Mouse (Mus musculus) testis, postnatal 14 days (tissue): ENCODE results near the gene Adcy7.

ENCODE experiments used
- DNase-seq: peaks from one replicate; pipeline ENCODE4 v3.0.0; 2021; ENCODE audit warnings: low spot score

Gene Adcy7

DNA sequence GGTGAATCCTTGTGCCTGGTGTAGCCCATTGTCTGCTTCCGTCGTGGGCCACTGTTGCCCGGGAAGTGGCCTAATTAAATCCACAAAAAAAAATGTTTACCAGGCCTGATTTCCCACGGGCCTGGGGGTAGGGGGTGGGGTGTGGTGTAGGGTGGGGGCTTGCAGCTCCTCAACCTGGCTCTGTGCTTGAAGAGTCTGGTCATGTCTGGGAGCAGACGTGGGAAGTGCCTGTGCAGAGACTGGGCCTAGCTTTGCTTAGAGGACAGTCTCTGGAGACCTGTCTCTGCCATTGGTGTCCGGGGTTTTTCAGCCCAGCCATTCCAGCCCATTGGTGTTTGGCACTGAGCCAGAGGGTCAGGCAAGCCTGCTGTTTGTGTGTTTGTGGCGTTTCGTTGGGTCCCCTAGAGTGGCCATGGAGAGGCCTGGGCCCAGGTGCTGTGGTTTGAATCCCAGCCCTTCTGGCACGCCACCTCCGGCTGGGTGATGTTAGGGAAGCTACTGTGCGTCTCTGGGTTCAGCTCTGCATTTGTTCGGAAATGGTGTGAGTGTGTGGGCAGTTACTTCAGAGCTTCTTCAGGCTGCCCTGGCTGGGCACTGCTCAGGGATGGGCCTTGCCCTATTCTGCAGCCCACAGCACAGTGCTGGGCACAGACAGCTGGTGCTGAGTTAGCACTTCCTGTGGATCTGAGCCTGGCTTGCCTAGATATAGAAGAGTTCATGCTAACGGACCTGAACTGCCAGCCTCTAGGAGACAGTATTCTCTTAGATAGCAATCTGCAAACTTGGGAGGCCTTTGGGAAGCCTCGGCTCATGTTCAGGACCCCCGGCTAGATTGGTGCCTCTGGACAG is 29.6 kb downstream of the Adcy7 start:
- DNase-seq: no peak

DNA sequence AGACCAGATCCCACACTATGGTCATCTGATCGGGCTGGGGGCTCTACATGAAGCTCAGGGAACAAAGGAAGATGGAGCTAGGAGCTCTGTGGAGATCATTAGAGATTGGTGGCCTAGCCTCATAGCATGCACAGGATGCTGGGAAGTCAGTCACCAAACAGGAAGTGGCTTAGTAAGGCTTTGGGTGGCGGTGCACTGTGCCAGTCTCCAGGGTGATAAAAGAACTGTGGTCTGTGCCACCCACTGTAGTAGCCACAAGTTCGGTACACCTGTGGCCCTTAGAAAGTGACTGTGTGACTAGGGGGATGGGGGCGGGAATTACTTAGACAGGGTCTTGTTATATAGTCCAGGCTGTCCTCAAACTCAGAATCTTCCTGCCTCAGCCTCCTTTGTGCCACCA is 33.6 kb downstream of the Adcy7 start:
- no peak for DNase-seq

DNA sequence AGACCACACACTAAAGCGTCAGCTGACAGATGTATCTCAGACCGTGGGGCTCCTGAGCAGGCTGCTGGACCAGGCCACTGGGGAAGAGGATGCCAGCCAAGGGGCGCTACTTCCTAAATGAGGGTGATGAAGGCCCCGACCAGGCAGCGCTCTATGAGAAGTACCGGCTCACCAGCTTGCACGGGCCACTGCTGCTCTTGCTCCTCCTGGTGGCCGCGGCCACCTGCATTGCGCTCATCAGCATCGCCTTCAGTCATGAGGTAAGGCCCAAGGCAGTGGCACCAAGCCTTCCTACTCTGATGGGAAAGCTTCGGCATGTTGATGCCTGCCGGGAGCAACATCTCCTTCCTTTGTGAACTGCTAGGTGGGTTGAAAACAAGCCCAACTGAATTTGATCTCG is 34.3 kb downstream of the Adcy7 start:
- DNase-seq: no peak

DNA sequence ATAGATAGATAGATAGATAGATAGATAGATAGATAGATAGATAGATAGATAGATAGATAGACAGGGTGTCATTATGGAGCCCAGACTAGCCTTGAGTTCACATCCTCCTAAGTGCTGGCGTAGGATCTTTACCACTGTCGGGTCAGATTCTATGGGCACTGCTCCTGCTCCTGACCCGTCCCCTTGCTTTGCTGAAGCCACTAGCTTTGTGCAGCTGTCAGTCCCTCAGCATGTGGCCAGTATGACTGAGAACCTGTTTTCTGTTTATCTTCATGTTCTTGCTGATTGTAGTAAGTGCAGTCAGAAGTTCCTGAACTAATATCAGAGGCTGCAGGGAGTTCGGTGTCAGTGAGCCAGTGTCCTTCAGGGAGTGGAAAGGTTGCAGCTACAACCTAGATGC is 35.5 kb downstream of the Adcy7 start:
- DNase-seq: no peak

DNA sequence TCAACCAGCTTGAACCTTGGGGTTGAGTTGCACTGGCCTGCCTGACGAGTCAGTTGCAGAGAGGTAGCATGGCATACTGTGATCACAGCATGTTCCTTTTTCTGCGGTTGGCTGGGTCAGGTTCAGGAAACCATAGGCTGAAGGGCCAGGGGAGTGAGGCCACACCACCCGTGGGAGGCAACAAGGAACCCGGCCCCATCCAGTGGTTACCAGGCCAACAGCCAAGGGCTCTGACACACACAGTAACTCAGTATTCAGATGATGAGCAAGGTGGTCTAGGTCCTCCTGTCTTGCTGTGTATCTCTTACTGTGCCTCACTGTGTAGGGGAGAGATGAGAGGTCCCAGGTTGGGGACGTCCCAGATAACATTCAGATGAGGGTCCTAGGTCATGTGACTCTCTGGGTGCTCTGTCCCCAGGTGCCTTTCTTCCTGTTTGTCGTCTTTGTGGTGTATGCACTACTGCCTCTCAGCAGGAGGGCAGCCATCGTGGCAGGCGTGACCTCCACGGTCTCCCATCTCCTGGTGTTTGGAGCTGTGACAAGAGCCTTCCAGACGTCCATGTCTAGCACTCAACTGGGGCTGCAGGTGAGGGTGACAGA is 37.2 kb downstream of the Adcy7 start:
- DNase-seq: no peak

DNA sequence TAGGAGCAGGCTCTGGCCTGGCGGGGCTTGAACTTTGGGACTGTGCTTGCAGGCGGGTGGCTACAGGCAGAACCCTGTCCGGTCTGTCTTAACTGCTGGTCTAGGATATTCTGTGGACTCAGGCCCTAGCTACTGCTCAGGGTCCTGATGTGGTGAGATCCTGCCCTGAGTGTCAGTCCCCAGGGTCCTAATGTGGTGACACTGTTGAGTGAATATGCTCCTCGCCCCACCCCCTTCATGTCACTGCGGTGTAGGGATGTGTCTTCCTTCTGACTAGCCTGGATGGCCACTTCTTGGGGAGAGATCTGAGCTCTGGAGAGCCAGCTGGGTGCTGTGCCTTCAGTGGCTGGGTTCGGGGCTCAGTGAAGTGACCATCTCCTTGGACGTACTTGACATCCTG is 37.7 kb downstream of the Adcy7 start:
- DNase-seq: no peak

DNA sequence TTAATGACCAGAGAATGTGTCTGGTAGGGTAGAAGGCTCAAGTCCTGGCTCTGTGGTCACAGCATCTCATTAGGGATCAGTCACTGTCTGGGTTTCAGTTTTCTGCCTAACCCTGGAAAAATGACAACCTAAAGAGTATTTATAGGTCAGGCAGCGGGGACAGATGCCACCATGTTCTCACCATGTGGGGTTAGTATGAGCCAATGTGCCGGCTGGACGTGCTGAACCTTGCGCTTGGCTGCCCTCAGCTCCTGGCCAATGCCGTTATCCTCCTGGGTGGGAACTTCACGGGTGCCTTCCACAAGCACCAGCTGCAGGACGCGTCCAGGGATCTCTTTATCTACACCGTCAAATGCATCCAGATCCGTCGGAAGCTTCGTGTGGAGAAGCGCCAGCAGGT is 38.1 kb downstream of the Adcy7 start:
- no peak for DNase-seq

DNA sequence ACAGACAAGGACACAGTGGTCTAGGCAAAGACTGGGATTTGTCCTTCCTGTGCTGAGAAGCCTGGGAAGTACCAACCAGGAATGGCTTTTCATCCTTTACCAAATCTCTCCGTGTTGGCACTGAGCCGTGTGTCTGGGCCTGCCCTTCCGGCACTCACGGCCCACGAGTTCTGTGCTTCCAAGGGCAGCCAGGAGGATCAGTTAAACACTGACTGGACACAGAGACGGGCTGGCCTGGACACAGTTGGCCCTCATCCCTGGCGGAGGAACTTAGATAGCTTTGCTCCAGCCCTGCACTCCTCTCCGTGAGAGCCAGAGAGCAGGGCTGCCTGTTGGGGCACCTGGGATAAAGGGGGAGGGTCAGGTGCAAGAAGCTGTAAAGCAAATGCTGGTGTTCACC is 40.8 kb downstream of the Adcy7 start:
- DNase-seq: peak; percentile 76

DNA sequence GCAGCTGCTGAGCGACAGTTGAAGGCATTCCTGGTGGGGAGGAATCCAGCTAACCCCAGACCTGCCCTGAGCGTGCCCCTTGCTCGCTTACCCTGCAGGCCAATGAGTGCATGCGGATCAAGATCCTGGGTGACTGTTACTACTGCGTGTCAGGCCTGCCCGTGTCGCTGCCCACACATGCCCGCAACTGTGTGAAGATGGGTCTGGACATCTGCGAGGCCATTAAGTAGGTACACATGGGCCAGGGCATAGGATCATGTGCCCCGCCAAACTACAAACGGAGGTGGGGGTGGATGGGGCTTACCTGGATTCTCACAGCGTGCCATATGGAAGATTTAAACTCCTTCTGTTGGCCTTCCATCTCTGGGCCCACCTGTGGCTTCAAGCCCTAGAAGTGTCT is 41.8 kb downstream of the Adcy7 start:
- no peak for DNase-seq

DNA sequence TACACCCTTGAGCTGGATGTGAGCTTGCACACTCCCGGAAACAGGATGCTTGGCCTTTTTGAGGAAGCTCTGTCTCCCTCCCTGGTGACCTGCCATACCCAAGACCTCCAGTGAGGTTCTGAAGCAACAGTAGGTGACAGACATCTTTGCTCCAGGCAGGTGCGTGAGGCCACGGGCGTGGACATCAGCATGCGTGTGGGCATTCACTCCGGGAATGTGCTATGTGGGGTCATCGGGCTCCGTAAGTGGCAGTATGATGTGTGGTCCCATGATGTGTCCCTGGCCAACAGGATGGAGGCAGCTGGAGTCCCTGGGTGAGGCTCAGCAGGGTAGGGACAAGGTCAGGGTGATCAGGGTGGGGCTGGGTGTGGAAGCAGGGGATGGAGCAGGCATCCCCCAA is 43.1 kb downstream of the Adcy7 start:
- no peak for DNase-seq

DNA sequence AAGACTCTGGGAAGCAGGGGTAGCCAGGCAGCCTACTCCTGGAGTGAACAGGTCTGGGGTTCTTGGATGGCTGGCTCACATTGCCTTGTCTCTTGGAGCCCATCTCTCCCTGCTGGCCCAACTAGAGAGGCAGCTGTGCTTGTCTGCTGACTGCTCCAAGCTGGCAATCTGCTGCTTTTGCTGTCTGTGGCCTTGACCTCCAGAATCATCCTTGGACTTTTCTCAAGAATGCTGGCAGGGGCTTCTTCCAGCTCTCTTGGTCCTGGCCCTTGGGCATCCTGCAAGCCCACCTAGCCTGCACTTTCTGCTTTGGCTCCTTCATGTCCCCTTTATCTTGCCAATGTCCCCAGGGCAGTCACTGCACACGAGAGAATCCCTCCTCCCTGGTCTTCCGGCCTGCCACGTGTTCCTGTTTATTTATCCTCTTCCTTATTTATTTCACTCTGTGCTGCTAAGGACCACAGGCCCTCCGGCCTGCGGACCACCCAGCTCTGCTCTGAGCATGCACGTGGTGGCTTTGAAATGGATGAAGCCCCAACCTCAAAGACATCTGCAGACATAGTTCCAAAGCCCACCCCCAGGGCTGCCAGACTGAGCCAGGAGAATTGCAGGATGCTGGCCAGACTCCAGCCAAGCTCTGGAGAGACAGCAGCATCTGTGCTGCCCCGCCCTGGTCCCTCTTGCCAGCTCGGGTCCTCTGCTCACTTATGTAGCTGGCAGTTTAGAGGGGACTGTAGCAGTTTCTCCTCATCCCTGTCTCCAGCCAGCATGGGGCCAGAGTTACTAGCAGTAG is 44.1 kb downstream of the Adcy7 start:
- peak; percentile 67 for DNase-seq

DNA sequence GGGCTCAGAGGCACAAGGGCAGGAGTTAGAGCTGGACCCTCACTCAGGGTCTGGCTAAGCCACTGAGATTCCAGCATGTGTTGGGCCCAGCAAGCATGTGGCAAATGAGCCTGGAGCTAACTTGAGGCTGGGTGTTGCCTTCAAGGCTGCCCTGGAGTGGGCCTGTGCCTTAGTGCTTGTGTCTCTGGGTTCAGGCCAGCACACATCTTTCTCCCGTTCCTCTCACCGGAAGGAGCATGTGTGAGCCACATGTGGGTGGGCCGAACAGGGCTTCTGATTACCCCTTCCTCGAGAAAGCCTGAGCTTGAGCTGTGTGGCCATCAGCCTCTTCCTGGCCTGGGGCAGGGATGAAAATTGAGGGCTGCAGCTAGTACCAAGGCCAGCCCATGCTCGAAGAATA is 45.1 kb downstream of the Adcy7 start:
- no peak for DNase-seq

DNA sequence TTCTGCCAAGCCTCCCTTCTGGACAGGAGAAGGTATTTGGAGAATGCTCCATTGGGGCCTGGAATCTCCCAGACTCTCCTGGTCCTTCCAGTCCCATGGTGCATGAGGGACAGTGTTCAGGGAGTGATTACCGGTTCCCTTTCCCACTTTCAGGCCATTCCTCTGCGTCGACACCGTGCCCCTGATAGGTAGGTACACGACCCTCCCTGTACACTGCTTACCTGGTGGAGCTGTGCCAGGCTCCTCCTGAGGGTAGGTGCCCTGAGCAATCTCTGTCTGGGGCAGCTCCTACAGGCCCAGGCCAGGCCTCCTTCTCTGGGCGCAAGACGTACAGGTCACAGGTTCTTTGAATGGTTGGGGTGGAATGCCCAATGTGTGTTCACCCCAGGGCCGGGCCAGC is 45.9 kb downstream of the Adcy7 start:
- no peak for DNase-seq

DNA sequence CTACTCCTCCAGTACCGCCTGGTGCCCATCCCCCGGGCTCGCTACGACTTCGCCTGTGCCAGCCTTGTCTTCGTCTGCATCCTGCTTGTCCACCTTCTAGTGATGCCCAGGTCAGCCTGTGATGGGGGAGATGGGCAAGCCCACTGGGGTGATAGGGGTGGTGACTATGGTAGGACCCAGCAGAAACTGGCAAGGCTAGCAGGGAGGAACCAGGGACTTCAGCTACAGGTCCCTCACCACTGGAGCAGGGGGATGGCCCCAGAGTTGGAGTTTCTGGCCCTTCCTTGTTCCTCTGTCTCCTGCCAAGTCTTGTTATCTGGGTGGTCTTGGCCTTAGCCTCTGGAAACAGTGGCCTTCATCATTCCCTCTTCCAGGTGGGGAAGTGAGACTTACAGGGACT is 47.9 kb downstream of the Adcy7 start:
- no peak for DNase-seq

DNA sequence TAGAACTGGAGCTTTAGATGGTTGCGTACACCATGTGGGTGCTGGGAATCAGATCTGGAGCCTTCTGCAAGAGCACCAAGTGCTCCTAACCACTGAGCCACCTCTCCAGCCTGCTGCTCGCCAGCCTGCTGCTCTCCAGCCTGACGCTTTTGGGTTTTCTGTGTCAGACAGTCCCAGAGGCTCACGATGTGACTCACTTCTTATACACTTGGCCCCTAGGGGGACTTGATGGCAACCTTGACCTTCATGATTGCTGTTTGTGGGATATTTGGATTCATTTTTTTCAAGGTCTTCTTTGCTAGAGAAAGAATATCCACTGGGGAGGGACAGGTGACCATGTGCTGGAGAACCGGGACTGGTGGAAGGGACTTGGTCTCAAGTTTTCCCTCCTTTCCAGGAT is 49.2 kb downstream of the Adcy7 start:
- DNase-seq: no peak

DNA sequence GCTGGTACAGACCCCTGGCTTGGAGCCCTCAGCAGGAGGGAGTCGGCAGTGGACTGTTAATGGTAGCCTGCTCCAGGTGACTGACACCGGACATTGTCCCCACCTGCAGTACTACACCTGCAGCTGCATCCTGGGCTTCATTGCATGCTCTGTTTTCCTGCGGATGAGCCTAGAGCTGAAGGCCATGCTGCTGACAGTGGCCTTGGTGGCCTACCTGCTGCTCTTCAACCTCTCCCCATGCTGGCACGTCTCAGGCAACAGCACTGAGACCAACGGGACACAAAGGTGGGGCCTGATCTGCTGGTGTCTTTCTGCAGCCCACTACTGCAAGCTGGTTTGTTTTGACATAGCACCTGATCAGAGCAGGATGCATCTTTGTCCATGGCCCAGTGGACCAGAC is 51.3 kb downstream of the Adcy7 start:
- DNase-seq: no peak

DNA sequence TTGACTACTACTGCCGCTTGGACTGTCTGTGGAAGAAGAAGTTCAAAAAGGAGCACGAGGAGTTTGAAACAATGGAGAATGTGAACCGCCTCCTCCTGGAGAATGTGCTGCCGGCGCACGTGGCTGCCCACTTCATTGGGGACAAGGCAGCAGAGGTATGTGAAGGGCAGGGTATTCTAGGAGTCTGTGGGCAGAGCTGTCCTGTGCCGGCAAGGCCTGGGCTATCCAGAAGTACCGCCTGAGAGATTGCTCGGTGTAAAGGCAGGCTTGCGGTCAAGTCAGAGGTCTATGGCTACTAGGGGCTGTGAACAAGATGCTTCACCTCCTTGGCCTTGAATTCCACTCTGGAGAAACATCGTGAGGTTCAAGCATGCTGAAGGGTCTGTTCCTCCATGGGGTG is 52.6 kb downstream of the Adcy7 start:
- peak; percentile 3 for DNase-seq

DNA sequence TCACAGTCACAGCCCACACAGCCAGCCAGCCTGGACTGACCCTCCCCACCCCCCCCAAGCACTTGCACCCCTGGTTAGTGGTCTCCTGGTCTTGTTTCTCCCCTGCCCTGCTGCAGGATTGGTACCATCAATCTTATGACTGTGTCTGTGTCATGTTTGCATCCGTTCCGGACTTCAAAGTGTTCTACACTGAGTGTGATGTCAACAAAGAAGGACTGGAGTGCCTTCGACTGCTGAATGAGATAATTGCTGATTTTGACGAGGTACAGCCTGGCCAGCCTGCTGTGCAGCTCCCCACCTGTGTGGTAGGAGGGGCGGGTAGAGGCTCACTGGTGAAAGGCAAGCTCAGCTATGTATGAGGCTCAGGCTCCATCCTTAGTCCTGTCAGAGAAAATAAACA is 53.0 kb downstream of the Adcy7 start:
- DNase-seq: no peak

DNA sequence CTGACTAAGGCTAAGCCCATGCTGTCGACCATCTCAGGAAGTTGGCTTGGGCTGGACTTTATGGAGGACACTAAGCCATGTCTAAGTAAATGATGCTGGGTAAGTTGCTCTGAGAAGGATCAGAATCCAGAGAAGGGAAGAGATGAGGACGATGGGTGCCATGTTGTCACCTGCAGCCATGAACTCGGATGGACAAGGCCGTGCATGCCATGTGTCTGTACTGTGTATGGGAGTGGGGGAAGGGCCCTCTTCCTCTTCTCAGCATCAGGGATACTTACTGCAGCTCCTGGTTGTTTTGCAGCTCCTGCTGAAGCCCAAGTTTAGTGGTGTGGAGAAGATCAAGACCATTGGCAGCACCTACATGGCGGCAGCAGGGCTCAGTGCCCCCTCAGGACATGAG is 53.6 kb downstream of the Adcy7 start:
- DNase-seq: no peak

DNA sequence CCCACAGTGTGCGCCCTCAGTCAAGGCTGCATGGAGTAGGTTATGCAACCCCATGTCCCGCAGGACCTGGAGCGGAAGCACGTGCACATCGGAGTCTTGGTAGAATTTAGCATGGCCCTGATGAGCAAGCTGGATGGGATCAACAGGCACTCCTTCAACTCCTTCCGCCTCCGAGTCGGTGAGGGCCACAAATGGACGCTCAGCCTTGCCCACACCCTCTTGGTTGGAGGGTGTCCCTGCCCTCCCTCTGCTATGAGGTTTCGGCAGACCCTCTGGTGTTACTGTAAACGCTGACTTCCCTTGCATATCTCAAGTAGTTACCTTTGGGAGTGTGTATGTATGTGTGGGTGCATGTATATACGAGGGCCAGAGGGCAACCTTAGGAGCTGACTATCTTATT is 54.1 kb downstream of the Adcy7 start:
- no peak for DNase-seq

DNA sequence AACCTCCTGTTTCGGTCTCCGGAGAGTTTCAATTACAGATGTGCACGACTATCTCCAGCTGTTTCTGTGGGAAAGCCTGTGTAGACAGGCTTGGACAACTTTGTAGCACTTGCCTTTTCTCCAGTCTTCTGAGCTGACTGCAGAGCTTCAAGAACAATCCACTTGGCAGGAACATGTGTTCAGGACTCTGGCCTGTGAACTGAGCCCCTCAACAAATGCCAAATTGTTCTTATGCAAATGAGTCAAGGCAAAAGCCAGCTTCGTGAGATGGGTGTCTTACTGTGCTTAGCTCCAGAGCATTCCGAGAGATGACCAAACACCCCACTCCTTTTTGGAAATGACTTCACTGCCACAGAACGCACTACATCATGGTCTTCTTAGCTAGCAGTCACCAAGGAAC is 56.5 kb downstream of the Adcy7 start:
- DNase-seq: no peak

DNA sequence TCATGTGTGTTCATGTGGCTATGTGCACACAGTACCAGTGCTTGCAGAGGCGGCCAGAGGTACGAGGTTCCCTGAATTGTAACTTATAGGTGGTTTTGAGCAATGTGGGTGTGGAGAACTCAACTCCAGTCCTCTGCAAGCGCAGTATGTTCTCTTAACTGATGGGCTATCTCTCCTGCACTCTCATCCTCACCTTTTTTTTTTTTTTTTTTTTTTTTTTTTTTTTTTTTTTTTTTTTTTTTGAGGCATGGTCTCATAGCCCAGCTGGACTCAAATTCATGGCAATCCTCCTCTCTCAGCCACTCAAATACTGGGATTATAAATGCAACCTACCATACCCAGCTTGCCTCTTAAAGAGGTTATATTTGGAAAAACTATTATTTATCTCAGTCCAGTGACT is 58.6 kb downstream of the Adcy7 start:
- DNase-seq: no peak

DNA sequence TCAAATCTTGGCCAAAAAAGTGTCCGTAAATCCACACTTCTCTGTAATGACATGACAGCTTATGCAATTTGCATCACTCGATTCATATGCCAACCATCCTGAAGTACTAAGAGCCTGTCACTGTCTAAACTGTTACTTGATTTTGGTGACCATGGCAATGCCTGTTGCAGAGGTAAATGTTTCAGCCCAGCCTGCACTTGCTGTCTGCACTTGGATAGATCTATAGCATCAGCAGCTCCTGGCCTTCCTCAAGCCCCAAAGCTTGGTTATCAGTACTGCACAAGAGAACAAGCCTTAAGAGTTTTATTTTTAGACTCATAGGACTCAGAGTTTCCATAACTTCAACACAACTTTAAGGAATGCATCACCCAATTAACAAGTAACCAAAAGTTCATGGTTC is 62.2 kb downstream of the Adcy7 start:
- DNase-seq: no peak
